Mouse (Mus musculus): Measurements from ENCODE around the gene Iqsec1. TPM values are rescaled to one million over a fixed set of nuclear protein-coding genes. Genes with fewer than 3 reads are reported as not detected.
A peak's percentile ranks its signal among the peaks of the same experiment; 100 is the strongest.

The Iqsec1 gene
- total RNA-seq, 2 experiments from 2014 or later, result 14.2 to 54.3 TPM

DNA sequence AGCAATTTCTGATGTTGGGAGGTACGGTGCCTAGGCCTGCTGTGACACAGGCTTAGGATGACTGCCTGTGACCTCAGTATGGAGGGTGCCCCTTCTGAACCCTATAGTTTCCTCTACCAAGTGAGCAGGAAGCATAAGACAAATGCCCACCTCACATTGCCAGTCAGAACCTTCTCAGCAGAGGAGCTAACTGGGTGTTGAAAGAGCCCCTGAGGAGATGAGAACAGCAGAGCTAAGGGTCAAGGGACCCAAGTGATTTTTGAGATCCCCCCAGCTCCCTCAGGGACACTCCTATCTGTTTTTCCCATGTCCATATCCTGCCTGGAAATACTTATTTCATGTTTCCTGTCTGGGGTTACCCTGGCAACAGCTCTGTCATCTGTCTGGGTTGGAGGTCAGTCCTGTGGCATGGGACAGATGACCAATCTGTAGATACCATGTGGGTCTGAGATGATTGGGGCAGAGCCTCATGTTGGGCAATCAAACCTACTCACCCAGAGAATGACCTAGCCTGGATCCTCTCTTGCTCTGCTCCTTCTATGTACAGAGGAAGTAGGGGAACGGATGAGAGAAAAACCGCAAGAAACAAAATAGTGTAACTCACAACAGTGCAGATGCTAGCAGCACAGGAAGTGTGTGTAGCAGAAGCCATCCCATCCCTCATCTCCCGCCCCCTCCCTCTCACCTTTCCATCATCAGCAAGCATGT, 248.0 kb downstream of the Iqsec1 start:
- ATAC-seq (replicated peaks; ENCODE audit: poor library complexity, severe bottlenecking), result peak; percentile 83

DNA sequence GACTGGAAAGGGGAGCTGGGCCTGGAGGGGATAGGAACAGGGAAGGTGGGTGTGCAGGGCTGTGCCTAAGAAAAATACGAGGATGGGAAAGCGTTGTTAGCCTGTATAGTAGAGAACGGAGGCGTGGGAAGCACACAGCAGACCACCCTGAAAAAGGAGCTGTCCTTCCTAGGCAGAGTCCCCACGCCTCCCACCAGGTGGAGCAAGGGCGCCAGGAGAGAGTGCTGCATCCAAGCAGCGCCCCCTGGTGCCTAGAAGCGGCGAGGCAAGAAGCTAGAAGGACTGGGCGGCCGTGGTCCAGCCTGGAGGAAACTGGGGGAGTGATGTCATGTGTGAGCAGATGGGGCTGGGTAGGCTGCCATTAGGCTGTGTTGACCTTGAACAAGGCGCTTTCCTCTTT, 251.1 kb downstream of the Iqsec1 start:
- peak; percentile 76 for ATAC-seq (replicated peaks; ENCODE audit: poor library complexity, severe bottlenecking)

DNA sequence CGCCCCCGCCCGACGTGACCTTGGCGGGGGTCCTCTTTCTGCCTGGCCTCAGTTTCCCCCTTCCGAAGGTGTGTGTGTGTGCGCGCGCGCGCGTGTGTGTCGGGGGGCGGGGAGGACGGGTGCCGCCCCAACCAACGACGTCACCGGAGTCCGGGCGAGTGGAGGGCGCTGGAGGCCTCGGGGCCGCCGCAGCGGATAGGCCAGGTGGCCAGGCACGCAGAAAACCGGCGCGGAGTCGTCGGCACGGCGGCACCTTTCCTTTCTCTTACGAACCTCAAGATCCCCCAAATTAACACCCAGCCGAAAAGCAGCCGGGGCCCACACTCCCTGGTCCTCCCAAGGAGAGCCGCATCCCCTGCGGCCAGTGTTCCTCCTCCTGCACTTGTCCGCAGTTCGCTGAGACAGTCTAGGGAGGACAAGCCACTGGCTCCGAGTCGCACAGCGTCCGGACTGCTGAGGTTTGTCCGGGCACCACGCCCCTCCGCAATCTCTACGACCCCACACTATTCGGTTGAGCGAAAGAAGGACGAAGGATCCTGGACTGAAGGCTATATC, 251.7 kb downstream of the Iqsec1 start:
- ATAC-seq (replicated peaks; ENCODE audit: poor library complexity, severe bottlenecking), result 0 out of 2 replicates have a peak, but pooled peaks have one; percentile 8

DNA sequence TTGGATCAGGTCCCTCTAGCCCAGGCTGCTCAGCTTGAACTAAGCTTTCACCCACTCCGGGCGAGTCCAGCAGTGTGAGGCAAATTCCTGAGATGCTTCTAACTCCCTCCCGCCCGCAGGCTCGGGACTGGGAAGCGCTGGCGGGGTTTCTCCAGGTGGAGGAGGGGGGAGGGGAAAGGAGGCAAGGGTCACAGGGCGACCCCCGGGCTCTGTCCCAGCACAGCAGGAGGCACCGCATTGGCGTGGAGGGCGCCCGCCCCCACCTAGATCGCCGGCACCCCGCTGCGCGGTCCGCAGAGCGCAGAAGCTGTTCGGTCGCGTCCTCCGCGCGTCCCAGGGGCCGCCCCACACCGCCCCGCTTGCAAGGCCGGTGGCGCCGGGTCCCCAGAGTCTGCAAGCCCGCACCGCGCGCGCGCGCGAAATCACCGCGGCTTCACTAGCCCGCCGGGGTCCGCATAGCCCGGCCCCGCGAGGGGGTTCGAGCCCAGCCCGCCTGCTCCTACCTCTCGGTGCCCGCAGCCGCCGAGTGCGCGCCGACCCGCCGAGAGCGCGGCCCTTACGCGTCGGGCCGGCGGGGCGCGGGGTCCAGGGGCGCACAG, 252.3 kb downstream of the Iqsec1 start:
- ATAC-seq (replicated peaks; ENCODE audit: poor library complexity, severe bottlenecking), result no peak

DNA sequence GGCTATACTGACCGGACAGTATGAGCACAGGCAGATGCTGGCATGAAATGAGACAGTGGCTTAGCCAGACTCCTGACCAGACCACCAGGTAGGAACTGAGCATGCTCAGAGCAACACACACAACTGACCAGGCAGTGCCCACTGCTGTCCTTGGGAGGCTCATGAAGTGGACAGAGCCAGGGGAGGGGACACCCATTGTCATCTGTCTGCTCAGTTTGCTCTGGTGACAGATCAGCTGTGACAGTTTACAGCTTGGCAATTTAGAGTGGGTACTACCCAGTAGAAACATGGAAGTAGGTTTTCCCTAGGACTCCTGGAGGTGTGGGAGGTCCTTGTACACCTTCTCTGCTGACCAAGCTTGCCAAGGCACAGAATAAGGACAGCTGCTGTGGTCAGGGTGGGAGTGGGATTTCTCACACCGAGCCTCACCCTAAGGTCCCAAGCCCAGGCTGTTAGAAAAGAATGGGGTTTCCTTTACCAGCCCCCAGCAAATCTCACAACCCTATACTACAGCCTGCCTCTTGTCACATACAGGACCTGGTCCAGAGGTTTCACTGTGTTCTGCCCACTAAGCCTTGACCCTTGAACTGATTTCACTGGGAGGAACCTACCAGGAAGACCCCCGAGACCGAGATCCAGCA, 253.0 kb downstream of the Iqsec1 start:
- ATAC-seq (replicated peaks; ENCODE audit: poor library complexity, severe bottlenecking), result no peak

DNA sequence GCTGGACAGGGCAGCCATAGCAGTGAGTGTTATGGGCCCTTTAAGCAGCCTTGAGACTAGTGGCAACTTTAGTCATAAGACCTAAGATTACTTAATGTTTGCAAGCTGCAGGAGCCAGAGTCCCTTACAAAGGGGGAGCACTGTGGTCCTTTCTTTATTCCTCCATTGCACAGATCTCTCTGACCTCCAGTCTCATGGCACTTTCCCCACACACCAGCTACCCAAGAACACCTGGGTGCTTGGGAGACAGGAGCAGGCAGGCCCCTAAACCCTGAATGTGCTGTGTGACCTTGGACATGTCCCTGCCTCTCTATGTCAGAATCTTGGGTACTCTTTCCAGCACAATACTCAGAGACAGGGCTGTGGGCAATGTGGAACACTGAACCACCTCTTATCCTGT, 253.7 kb downstream of the Iqsec1 start:
- ATAC-seq (replicated peaks; ENCODE audit: poor library complexity, severe bottlenecking), result no peak

DNA sequence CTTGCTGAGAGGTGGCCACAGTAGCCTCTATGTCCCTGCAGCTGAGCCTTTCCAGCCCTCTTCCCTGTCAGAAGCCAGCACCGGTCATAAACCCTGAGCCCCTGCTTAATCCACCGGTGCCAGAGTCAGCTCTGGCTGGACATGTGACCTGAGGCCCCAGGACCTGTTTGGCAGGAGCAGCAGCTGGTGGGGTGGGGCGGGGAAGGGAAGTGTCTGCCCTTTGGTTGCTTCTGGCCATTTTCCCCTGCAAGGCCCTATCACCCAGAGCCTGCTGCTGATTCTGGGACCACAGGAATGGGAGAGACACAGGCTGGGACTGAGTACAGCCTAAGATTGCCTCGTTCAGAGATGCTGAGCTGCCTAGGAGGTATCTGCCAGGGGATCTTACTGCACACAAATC, 257.2 kb downstream of the Iqsec1 start:
- no peak for ATAC-seq (replicated peaks; ENCODE audit: poor library complexity, severe bottlenecking)

DNA sequence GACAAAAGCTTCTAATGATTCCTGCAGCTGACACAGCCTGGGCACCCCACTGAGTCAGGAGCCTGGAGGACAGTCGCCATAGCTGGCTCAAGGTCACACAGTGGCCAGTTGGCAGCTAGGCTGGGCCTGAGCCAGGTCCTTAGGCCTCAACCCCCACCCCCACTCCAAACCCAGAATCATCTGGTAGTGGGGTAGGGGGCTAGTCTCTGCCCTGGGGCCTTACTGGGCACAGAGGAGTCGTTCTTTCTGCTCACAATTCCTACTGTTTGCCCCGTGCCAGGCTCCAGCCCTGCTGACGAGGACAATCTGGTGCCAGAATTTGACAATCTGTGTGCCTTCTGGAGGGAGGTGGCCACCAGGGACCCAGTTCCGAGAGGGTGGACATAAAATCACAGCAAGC, 258.7 kb downstream of the Iqsec1 start:
- ATAC-seq (replicated peaks; ENCODE audit: poor library complexity, severe bottlenecking), result no peak

DNA sequence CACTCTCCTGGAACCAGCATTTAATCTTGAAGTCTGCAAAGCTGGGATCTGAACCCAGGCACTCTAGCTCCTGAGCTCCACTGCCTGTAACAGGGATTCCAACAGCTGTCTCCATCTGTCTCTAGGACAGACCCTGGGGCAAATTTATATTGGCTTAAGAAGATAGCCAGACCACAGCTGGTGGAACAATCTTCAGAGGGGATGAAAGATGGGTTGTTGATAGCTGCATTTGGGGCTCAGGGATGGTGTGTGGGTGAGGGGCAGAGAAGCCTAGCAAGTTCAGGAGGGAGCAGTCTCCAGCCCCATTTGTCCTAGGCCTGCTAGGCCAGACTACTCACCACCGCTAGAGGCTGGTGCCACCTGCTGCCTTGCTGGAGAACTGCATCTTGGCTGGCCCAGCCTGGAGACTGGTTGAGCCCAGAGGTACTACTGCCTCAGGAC, 260.0 kb downstream of the Iqsec1 start:
- peak; percentile 94 for ATAC-seq (replicated peaks; ENCODE audit: poor library complexity, severe bottlenecking)

DNA sequence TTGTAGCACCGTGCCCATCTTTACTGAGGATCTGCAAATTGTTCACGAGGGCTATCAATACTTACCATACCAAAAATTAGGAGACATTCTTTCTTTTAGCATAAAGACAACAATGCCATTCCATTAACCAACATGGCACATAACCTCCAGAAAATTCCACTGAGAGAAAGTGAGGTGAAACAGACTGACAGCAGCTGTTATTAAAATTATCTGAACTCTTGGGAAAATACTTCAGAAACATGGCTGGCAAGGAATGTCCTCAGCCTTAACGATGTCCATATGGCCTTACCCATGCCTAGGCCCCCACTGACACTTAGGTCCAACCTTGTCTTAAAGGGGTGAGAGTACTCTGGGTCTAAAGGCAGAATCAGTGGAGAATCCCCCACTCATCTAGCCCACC, 260.7 kb downstream of the Iqsec1 start:
- no peak for ATAC-seq (replicated peaks; ENCODE audit: poor library complexity, severe bottlenecking)

DNA sequence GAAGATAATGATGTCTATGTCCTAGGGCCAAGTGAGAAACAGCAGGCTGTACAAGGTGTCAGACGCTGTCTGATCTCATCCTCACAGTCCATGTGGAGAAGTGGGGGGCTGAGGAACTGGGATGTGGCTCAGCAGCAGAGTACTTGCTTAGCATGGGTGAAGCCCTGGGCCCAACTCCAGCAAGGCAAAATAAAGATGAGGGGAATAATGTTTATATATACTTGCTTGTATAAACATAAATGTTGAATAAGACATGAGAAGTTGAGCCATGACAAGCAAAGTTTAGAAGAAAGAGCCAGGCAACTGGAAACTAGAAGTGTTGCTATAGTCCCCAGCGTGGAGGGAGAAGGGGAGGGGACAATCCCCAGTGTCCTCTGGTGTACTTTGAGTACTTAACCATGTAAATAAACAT, 261.8 kb downstream of the Iqsec1 start:
- ATAC-seq (replicated peaks; ENCODE audit: poor library complexity, severe bottlenecking), result no peak

DNA sequence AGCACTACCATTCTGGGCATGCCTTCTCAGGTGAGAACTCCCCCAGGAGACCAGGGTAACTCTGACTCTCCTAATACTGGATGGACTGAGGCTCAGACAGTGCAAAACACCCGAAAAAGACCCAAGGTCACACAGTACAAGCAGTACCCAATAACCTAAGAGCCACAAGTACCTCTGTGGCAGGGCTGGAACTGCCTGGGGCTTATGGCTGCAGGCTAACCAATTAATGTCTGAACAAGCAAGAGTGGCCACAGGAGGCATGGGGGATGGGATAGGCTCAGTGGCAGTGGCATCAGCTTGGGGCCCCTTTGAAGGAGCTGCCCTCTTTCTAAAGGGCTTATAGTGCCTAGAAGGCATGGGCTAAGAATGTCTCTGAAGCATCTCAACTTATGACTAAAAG, 263.0 kb downstream of the Iqsec1 start:
- ATAC-seq (replicated peaks; ENCODE audit: poor library complexity, severe bottlenecking), result no peak

DNA sequence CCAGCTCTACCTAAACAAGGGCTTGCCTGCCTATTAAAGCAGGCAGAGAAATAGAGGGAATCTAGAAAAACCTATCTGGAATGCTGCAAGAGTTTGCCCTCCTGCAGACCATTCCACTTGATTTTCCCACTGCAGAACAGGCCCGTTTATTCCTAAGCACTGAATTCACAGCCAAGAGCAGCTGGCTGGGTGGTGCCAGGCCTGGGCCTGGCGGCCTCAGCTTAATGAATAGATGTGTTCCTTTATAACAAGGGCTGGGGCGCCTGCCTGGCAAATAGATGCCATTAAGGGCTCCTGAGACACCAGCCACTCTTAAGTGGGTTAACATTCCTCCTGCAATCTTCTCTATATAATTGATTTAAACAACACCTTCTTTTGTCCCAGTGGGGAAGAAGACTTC, 265.5 kb downstream of the Iqsec1 start:
- no peak for ATAC-seq (replicated peaks; ENCODE audit: poor library complexity, severe bottlenecking)

DNA sequence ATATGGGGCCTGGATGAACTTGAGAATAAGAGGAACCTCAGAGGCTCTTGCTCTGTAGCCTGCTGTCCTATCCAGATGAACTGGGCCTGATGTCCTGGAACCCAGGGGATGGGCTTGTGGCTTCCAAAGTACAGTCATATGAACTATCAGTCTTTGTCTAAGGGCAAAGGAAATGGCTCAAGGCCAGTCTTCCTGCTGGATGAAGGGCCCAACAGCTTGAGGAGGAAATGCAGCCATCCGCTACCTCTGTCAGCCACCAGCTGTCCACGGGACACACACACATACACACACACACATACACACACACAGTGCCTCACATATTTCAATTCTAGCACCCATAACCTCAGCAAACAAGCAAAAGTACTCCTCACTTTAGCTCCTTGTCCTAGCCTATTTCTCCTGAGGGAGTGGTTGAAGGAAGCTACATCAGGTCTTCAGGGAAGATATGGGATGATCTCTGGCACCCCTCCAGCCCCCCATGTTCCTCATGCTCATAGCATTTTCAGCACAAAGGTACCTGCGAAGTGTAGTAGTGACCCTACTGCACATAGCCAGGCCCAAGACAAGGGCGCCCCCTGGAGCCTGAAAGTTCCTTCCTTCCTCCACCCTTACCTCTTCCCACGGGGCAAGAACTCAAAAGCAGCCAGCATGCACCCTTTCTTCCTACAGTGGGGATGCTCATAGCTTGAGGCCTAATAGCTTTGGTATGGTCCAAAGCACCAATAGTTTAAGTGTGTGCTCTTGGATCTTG, 267.3 kb downstream of the Iqsec1 start:
- peak; percentile 47 for ATAC-seq (replicated peaks; ENCODE audit: poor library complexity, severe bottlenecking)

DNA sequence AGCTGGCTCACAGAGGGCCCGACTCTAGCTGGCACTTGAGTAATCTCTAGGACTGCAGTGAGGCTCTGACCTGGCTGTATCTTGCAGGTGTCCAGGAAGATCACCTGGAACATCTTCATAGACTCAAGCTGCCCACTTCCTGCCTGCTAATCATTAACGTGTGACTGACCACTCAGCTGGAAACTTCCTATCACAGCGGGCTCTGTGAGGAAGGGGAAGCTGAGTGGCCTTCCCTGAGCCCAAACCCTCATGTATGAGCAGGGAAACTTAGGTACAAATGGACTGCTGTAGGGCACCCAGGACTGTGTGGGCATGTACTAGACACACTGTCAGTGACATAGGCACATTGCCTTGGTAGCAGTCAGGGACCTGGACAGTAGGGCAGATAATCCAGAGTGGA, 268.3 kb downstream of the Iqsec1 start:
- ATAC-seq (replicated peaks; ENCODE audit: poor library complexity, severe bottlenecking), result no peak

DNA sequence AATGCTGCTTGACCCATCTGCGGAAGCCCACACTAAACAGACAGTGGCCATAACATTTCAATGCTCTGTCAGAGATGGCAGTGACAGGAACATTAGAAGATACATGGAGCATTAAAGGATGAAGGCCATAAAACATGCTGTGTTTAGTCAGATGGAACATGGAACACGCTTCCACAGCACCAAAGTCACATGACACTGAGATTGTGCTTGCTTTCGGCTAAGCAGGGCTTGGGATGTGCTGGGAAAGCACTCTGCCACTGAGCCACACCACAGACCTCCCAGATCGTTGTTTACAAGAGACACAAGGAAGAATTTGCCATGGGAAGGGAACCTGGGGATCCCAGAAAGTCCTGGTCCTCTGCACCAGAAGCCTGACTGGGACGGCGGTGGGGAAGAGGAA, 269.1 kb downstream of the Iqsec1 start:
- no peak for ATAC-seq (replicated peaks; ENCODE audit: poor library complexity, severe bottlenecking)

DNA sequence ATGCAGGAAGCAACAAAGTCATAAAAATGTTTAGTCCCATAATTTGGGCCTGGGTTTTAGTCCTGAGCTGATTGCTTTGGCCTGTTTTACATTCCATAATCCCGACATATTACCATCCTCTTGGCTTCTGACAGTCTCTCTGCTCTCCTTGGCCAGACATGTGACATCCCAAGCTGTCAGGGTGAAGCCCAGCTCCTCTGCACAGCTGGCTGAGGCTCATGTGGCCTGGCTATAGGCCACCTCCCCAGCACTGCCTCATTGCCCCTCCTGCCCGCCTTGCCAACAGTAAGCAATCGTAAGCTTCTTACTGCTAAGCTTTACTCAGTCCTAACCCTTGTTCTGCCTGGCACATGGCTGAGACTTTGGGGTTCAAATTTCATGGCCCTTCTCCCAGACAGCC, 270.0 kb downstream of the Iqsec1 start:
- no peak for ATAC-seq (replicated peaks; ENCODE audit: poor library complexity, severe bottlenecking)

DNA sequence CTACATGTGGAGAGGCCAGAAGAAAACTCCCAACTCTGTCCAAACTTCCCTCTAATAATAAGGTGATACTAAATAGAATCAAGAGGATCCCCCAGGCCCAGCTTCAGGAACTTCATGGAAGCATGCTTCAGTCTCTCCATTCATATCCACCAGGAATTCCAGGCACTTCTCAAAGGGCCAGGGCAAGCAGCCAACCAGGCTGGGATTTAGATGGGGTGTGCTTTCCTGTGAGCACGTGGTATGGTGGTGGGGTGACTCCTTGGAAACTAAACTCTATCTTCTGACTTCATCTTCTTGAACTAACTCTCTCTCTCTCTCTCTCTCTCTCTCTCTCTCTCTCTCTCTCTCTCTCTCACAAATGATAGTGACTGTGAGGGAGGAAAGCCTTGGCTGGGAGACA, 270.8 kb downstream of the Iqsec1 start:
- ATAC-seq (replicated peaks; ENCODE audit: poor library complexity, severe bottlenecking), result no peak

DNA sequence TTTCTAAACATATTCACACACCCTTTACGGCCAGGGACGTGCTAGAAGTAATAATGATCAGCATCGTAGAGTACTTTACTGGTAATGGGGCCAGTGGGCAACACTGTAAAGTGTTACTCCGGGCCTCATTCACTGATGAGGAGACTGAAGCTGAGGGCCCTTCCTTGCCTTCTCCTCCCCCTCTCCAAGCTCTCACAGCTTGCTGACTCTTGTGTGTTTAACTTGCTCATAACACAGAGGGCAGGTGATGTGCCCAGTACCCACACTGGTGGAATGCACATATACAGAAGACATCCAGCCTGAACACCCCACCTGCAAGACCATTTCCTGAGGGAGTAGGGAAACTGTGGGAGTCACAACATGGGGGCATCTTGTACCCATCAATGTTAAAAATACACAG, 271.6 kb downstream of the Iqsec1 start:
- no peak for ATAC-seq (replicated peaks; ENCODE audit: poor library complexity, severe bottlenecking)

DNA sequence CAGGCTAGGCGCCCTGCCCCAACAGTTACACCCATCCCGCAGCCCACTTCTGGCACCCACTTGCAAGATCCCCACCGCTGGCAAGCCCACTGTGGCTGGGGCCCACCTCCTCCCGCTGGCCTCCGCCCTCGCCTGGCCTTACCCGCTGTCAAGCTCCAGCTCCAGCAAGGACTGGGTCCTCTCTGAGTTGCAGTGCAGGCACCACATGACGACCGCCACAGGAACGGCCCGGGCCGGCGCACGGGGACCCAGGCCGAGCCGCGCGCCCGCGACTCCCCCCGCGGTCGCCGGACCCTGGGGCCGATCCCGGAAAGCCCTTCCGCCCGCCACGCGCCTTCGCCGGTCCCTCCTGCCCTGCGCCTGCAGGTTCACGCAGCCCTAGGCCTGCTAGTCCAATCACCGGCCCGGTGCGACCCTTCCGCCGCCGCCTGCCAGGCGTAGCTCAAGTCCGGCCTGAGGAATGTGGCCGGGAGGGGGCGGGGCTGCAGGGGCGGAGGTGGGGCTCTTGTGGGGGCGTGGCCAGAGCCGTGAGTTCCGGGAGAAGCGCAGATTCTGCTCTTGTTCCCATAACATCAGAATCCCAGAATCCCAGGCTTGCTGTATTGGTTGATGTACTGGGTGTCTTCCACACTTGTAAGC, 272.3 kb downstream of the Iqsec1 start:
- peak; percentile 76 for ATAC-seq (replicated peaks; ENCODE audit: poor library complexity, severe bottlenecking)
